Mouse (Mus musculus): ENCODE data around the gene Imp4. TPM values are rescaled to one million over a fixed set of nuclear protein-coding genes. Genes with fewer than 3 reads are reported as not detected.
A peak's percentile ranks its signal among the peaks of the same experiment; 100 is the strongest.

Gene Imp4
- polyA plus RNA-seq, 1 experiment from 2014 or later: 71.5 TPM

DNA sequence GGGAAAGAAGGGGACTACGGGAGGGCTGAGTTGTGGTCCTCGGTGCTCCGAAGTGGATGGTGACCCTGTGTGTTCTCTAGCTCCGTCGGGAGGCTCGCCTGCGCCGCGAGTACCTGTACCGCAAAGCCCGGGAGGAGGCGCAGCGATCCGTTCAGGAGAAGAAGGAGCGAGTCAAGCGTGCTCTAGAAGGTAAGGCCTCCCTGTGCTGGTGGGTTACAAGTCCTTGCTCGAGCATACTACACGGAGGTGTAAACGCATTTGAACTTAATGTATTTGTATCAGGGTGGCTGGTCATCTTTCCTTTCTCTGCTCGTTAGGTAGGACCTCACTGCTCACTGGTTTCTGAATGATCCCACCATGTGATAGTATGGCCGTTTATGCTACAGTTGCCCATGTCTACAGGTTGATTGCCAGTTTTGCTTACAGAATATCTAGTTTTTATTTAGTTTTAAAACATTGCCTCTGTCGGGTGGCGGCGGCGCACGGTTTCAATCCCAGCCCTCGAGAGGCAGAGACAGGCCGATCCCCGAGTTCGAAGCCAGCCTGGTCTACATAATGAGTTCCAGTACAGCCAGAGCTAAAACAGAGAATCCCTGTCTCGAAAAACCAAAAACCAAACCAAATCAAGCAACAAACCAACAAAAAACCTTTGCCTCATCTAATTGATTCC lies 445 bp downstream of the Imp4 start:
- 8% methylated on average over 25 of the region's 31 CpGs for WGBS
- H3K36me3 ChIP-seq (ENCODE audit: control insufficient read depth, insufficient read depth, low read length): peaks cover 32% of the 10 kb centered on the region
- H3K9ac ChIP-seq (ENCODE audit: low read depth, low read length): peak overlapping the region; percentile 71
- peak overlapping the region; percentile 66 for H3K4me3 ChIP-seq (ENCODE audit: low read depth, low read length)
- H3K4me1 ChIP-seq (ENCODE audit: control insufficient read depth, insufficient read depth, low read length): peaks cover 5% of the 10 kb centered on the region
- no peaks in the 10 kb centered on the region for H3K9me3 ChIP-seq (ENCODE audit: control insufficient read depth, low read length)
- peak overlapping the region; percentile 57 for H3K27ac ChIP-seq (replicated peaks; ENCODE audit: low read depth, low read length)
- ATAC-seq (ENCODE audit: low read depth): peak; percentile 26
- no peaks in the 10 kb centered on the region for H3K27me3 ChIP-seq (replicated peaks; ENCODE audit: control insufficient read depth, insufficient read depth, low read length)
- H3K4me2 ChIP-seq (ENCODE audit: low read depth, low read length): peak overlapping the region; percentile 68
- no peak for DNase-seq (ENCODE audit: low spot score)

DNA sequence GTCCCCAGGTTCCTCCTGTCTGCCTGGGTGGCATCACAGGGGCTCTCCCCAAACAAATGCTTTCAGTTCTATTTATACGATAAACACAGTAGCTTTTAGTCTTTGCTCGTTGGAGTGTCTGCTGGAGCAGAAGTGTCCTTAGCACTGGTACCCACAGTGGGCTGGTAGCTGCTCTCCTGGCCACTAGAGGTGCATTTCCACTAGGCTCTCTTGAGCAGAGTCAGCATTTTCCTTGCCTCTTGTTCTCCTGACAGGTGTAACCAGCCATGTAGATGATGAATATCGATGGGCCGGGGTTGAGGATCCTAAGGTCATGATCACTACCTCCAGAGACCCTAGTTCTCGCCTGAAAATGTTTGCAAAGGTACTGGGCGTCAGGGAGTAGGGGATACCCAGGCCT lies 3.5 kb downstream of the Imp4 start:
- no peaks in the 10 kb centered on the region for H3K9me3 ChIP-seq (ENCODE audit: control insufficient read depth, low read length)
- no peak overlapping the region for H3K9ac ChIP-seq (ENCODE audit: low read depth, low read length)
- DNase-seq (ENCODE audit: low spot score): no peak
- no peak for ATAC-seq (ENCODE audit: low read depth)
- no peak overlapping the region for H3K4me3 ChIP-seq (ENCODE audit: low read depth, low read length)
- H3K4me1 ChIP-seq (ENCODE audit: control insufficient read depth, insufficient read depth, low read length): peaks cover 5% of the 10 kb centered on the region
- H3K27ac ChIP-seq (replicated peaks; ENCODE audit: low read depth, low read length): no peak overlapping the region
- H3K27me3 ChIP-seq (replicated peaks; ENCODE audit: control insufficient read depth, insufficient read depth, low read length): no peaks in the 10 kb centered on the region
- H3K36me3 ChIP-seq (ENCODE audit: control insufficient read depth, insufficient read depth, low read length): peaks cover 34% of the 10 kb centered on the region
- 92% methylated on average over 6 of the region's 6 CpGs for WGBS
- no peak overlapping the region for H3K4me2 ChIP-seq (ENCODE audit: low read depth, low read length)

DNA sequence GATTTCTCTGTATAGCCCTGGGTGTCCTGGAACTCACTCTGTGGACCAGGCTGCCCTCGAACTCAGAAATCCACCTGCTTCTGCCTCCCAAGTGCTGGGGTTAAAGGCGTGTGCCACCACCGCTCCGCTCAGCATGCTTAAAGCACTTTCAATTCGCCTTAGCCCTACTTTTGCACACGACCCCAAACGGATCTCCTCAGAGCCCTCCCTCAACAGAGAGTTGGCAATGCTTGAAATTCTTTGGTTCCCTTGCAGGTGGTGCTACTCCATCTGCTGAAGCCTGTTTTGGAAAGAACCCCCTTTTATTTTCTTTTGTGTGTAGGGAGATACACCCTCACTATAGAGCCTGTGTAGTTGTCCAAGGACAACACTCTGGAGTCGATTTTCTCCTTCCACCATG lies 18.8 kb downstream of the Imp4 start:
- Histone ChIP-seq H3K36me3 (ENCODE audit: control insufficient read depth, insufficient read depth, low read length) (no peaks in the 10 kb centered on the region), H3K9me3 (ENCODE audit: control insufficient read depth, low read length) (no peaks in the 10 kb centered on the region)
- WGBS: 35% methylated on average over 8 of the region's 8 CpGs

DNA sequence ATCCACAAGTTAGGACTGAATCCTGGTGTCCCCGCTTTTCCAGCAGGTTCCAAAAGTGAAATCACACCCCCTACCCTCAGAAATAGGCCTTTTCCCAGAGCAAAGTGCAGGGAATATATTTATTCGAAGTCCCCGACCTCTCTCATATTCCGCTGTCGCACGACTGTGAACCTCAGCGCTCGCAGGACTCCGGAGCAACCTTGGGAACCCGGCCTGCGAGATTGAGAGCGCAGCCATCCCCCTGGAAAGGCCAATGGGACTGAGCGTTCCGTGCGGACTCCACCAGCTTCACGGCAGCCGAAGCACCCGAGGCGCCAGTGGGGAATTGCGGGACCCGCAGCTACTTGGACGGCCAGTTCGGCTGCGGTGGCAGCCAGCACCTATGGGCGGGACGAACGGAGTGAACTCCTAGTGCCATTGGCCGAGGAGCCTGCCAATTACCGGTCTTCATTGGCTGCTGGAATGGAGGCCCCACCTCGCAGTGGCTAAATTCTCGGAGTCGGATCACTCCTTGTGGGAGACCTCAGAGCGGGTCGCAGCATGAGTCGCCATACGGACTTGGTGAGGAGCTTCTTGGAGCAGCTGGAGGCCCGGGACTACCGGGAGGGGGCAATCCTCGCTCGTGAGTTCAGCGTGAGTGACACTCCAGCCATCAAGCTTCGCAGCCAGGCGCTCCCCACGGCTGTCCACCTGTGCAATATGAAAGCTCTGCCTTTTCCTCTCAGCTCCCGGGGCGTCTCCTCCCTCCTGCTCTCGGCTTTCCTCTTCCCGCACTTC lies 19.8 kb downstream of the Imp4 start, which contains the start of gene Ptpn18:
Ptpn18 (plus strand) TSS at position 479 of the 777 bp plus-strand sequence.
- Histone ChIP-seq H3K27me3 (replicated peaks; ENCODE audit: control insufficient read depth, insufficient read depth, low read length) (peaks cover 46% of the 10 kb centered on the region), H3K36me3 (ENCODE audit: control insufficient read depth, insufficient read depth, low read length) (no peaks in the 10 kb centered on the region), H3K4me3 (ENCODE audit: low read depth, low read length) (peak within 1 kb of the TSS; percentile 47), H3K9me3 (ENCODE audit: control insufficient read depth, low read length) (no peaks in the 10 kb centered on the region), H3K4me1 (ENCODE audit: control insufficient read depth, insufficient read depth, low read length) (peaks cover 4% of the 10 kb centered on the region; the same call in 1 of the 2 replicates), H3K9ac (ENCODE audit: low read depth, low read length) (peak within 1 kb of the TSS; percentile 43), H3K27ac (replicated peaks; ENCODE audit: low read depth, low read length) (no peak within 1 kb of the TSS), H3K4me2 (ENCODE audit: low read depth, low read length) (peak within 1 kb of the TSS; percentile 72)
- DNase-seq (ENCODE audit: low spot score) (peak; percentile 91), ATAC-seq (ENCODE audit: low read depth) (peak; percentile 93)
- whole genome bisulfite sequencing: 0% methylated on average over 33 of the region's 48 CpGs

More for the DNA sequence above, 18.8 kb downstream of the Imp4 start:
- ATAC-seq (ENCODE audit: low read depth) (no peak), DNase-seq (ENCODE audit: low spot score) (no peak)
- H3K4me1 ChIP-seq (ENCODE audit: control insufficient read depth, insufficient read depth, low read length): peaks cover 4% of the 10 kb centered on the region; the same call in 1 of the 2 replicates
- H3K27me3 ChIP-seq (replicated peaks; ENCODE audit: control insufficient read depth, insufficient read depth, low read length): peaks cover 43% of the 10 kb centered on the region
- no peak overlapping the region for H3K4me3 ChIP-seq (ENCODE audit: low read depth, low read length)
- no peak overlapping the region for H3K9ac ChIP-seq (ENCODE audit: low read depth, low read length)
- no peak overlapping the region for H3K27ac ChIP-seq (replicated peaks; ENCODE audit: low read depth, low read length)
- H3K4me2 ChIP-seq (ENCODE audit: low read depth, low read length): no peak overlapping the region

DNA sequence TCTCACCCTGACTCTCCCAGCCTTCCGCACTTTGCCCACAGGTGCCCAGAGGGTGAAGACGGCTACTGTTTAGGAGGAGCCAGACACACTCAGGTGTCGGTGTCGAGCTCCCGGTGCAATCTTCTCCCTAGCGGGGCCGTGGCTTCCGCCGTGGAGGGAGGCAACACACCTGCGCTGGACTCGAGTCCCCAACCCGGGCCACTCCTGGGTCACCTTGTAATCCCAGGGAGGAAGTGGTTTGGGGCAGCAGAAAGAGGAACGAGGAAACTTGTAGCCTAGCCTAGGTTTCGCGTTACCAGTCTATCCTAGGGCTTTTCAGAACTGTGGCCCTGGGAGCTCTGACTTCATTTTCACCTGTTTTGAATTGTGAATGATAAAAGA lies 20.4 kb downstream of the Imp4 start:
- H3K27ac ChIP-seq (replicated peaks; ENCODE audit: low read depth, low read length): no peak overlapping the region
- peak overlapping the region; percentile 47 for H3K4me3 ChIP-seq (ENCODE audit: low read depth, low read length)
- H3K9me3 ChIP-seq (ENCODE audit: control insufficient read depth, low read length): no peaks in the 10 kb centered on the region
- H3K4me1 ChIP-seq (ENCODE audit: control insufficient read depth, insufficient read depth, low read length): peaks cover 4% of the 10 kb centered on the region; the same call in 1 of the 2 replicates
- H3K9ac ChIP-seq (ENCODE audit: low read depth, low read length): peak overlapping the region; percentile 43
- DNase-seq (ENCODE audit: low spot score) (no peak), ATAC-seq (ENCODE audit: low read depth) (0 out of 2 replicates have a peak, but pooled peaks have one; percentile 8)
- H3K27me3 ChIP-seq (replicated peaks; ENCODE audit: control insufficient read depth, insufficient read depth, low read length): peaks cover 46% of the 10 kb centered on the region
- peak overlapping the region; percentile 72 for H3K4me2 ChIP-seq (ENCODE audit: low read depth, low read length)
- H3K36me3 ChIP-seq (ENCODE audit: control insufficient read depth, insufficient read depth, low read length): no peaks in the 10 kb centered on the region
- under 1% methylated on average over 15 of the region's 15 CpGs for WGBS

DNA sequence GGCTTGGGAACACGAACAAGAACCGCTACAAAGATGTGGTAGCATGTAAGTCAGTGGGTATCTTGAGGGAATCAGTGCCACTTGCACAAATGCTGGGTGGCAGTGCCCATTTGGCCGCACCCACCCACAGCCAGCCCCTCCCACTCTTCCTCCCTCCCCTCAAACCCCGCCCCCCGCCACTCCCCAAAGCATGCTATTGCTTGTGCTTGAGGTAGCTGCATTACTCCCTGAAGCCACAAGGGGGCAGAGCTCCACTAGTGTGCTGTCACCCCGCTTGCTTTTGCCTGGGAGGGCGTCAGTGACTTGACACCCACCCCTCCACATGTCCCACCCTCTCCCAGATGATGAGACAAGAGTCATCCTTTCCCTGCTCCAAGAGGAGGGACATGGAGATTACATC lies 23.1 kb downstream of the Imp4 start:
- Histone ChIP-seq H3K4me3 (ENCODE audit: low read depth, low read length) (no peak overlapping the region), H3K9me3 (ENCODE audit: control insufficient read depth, low read length) (no peaks in the 10 kb centered on the region), H3K27me3 (replicated peaks; ENCODE audit: control insufficient read depth, insufficient read depth, low read length) (peaks cover 37% of the 10 kb centered on the region), H3K4me1 (ENCODE audit: control insufficient read depth, insufficient read depth, low read length) (peaks cover 4% of the 10 kb centered on the region; the same call in 1 of the 2 replicates), H3K36me3 (ENCODE audit: control insufficient read depth, insufficient read depth, low read length) (no peaks in the 10 kb centered on the region), H3K27ac (replicated peaks; ENCODE audit: low read depth, low read length) (no peak overlapping the region), H3K4me2 (ENCODE audit: low read depth, low read length) (no peak overlapping the region), H3K9ac (ENCODE audit: low read depth, low read length) (no peak overlapping the region)
- WGBS: 19% methylated on average over 5 of the region's 7 CpGs
- ATAC-seq (ENCODE audit: low read depth): no peak
- peak; percentile 51 for DNase-seq (ENCODE audit: low spot score)

DNA sequence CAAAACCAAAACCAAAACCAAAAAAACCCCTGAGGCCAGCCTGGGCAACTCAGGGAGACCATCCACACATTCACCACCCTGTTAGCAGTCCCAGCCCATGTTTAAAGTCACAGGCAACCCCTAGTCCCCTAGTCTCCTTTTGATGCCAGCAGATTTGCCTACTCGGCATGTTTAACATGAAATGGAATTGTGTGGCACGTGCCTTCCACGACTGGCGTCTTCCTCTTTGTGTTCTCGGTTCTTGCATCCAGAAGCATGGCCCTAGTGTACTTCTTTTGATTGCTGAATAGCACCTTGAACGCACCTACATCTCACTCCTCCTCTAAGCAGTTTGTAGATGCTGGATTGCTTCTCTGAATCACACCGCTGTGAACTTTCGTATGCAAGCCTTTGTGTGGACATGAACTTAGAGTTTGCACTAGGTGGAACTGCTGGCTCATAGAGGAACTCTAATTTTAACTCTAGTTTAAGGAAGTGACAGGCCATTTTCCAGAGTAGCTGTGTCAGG lies 24.7 kb downstream of the Imp4 start:
- Histone ChIP-seq H3K4me1 (ENCODE audit: control insufficient read depth, insufficient read depth, low read length) (peaks cover 4% of the 10 kb centered on the region; the same call in 1 of the 2 replicates), H3K9ac (ENCODE audit: low read depth, low read length) (no peak overlapping the region), H3K4me2 (ENCODE audit: low read depth, low read length) (no peak overlapping the region), H3K27ac (replicated peaks; ENCODE audit: low read depth, low read length) (no peak overlapping the region), H3K36me3 (ENCODE audit: control insufficient read depth, insufficient read depth, low read length) (no peaks in the 10 kb centered on the region), H3K27me3 (replicated peaks; ENCODE audit: control insufficient read depth, insufficient read depth, low read length) (peaks cover 22% of the 10 kb centered on the region), H3K4me3 (ENCODE audit: low read depth, low read length) (no peak overlapping the region), H3K9me3 (ENCODE audit: control insufficient read depth, low read length) (no peaks in the 10 kb centered on the region)
- ATAC-seq (ENCODE audit: low read depth) (no peak), DNase-seq (ENCODE audit: low spot score) (no peak)
- WGBS: 89% methylated on average over 8 of the region's 8 CpGs

DNA sequence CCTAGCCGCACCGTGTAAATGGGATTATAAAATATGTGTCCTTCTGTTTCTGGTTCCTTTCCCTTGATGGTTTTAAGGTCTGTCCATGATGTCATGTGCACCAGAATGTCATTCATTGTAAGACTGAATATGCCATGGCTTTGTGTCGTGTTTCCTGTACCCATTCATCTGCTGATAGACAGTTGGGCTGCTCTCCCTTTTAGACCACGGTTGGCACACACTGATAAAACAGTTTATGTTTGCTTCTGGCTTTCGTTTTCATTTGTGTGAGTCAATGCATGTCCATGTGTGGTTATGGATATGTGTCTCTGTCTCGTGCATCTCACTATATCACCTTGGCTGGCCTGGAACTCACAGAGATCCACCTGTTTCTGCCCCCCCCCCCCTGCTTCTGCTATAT lies 25.8 kb downstream of the Imp4 start:
- Histone ChIP-seq H3K36me3 (ENCODE audit: control insufficient read depth, insufficient read depth, low read length) (no peaks in the 10 kb centered on the region), H3K9me3 (ENCODE audit: control insufficient read depth, low read length) (no peaks in the 10 kb centered on the region), H3K4me2 (ENCODE audit: low read depth, low read length) (no peak overlapping the region), H3K4me1 (ENCODE audit: control insufficient read depth, insufficient read depth, low read length) (no peaks in the 10 kb centered on the region), H3K9ac (ENCODE audit: low read depth, low read length) (no peak overlapping the region), H3K27me3 (replicated peaks; ENCODE audit: control insufficient read depth, insufficient read depth, low read length) (peaks cover 12% of the 10 kb centered on the region), H3K4me3 (ENCODE audit: low read depth, low read length) (no peak overlapping the region), H3K27ac (replicated peaks; ENCODE audit: low read depth, low read length) (no peak overlapping the region)
- ATAC-seq (ENCODE audit: low read depth) (no peak), DNase-seq (ENCODE audit: low spot score) (no peak)
- 80% methylated on average over 6 of the region's 6 CpGs for WGBS
